Comparison of ENCODE assay signal across 9 mouse cellular contexts in genomic region chr14:101781943-101782510, GRCm38 (mm10). TPM values are rescaled to one million over a fixed set of nuclear protein-coding genes. Genes with fewer than 3 reads are reported as not detected.
DNase-seq lines count a peak whose midpoint lies in the region; ATAC-seq and TF ChIP-seq lines count a peak whose summit lies in the region.
"Had no signal": no experiment of that assay in that cellular context is flagged by ENCODE, and none has a peak within 500 bp of the region (broad histone marks: within the 10 kb centered on the region; RNA-seq: fewer than 3 reads in every experiment).

No protein-coding gene starts in this region.

- no peaks in the 10 kb centered on the region for H3K27me3 ChIP-seq in ES-Bruce4 (ENCODE audit: control insufficient read depth, insufficient read depth, low read length, poor library complexity, severe bottlenecking)
- H3K27me3 ChIP-seq in hindbrain, embryonic 14.5 days (ENCODE audit: control insufficient read depth, insufficient read depth, low read length): no peaks in the 10 kb centered on the region

- no peak overlapping the region for H3K9ac ChIP-seq in ES-Bruce4 (ENCODE audit: low read depth, poor library complexity, severe bottlenecking)
- H3K9ac ChIP-seq in hindbrain, embryonic 14.5 days: no peak overlapping the region

- no peak overlapping the region for H3K4me3 ChIP-seq in ES-Bruce4 (ENCODE audit: low read depth, low read length)
- no peak overlapping the region for H3K4me3 ChIP-seq in hindbrain, embryonic 14.5 days (replicated peaks; ENCODE audit: low read length)

- 30% methylated on average over 3 of the region's 3 CpGs for WGBS in hindbrain, embryonic 14.5 days

- 0 out of 2 replicates have a peak, but pooled peaks have one; percentile 46 for ATAC-seq in hindbrain, embryonic 14.5 days (ENCODE audit: low FRiP score)
- ATAC-seq in CD4-positive, CD25-positive, alpha-beta regulatory T cell, adult 4 months: no peak

- H3K4me2 ChIP-seq in hindbrain, embryonic 14.5 days (replicated peaks): no peak overlapping the region

- TF ChIP-seq POLR2A in ES-Bruce4 (IDR thresholded peaks at IDR 0.05; ENCODE audit: insufficient read depth, low read length): no peak

- H3K27ac ChIP-seq in ES-Bruce4 (ENCODE audit: insufficient read depth, low read length): no peak overlapping the region
- H3K27ac ChIP-seq in hindbrain, embryonic 14.5 days: no peak overlapping the region

- H3K9me3 ChIP-seq in ES-Bruce4 (replicated peaks; ENCODE audit: control insufficient read depth, insufficient read depth, low read length, poor library complexity, severe bottlenecking): no peaks in the 10 kb centered on the region
- H3K9me3 ChIP-seq in hindbrain, embryonic 14.5 days (ENCODE audit: control insufficient read depth, low read length): no peaks in the 10 kb centered on the region

- peaks cover 8% of the 10 kb centered on the region for H3K4me1 ChIP-seq in ES-Bruce4 (ENCODE audit: control insufficient read depth, insufficient read depth, low read length)
- no peaks in the 10 kb centered on the region for H3K4me1 ChIP-seq in hindbrain, embryonic 14.5 days (replicated peaks; ENCODE audit: control insufficient read depth, insufficient read depth, low read length)

- peak; percentile 15 for TF ChIP-seq CTCF in ES-Bruce4 (IDR thresholded peaks at IDR 0.05; ENCODE audit: low read depth, low read length)

- H3K36me3 ChIP-seq in ES-Bruce4 (ENCODE audit: control insufficient read depth, insufficient read depth, low read length, poor library complexity, severe bottlenecking): no peaks in the 10 kb centered on the region
- no peaks in the 10 kb centered on the region for H3K36me3 ChIP-seq in hindbrain, embryonic 14.5 days (replicated peaks; ENCODE audit: control insufficient read depth, insufficient read depth)

- DNase-seq in kidney, adult 8-10 months: peak; percentile 29 to 51
- no peak for DNase-seq in kidney, adult 18-20 months
- peak; percentile 72 for DNase-seq in brain, adult 2 months (ENCODE audit: low read depth, low spot score)
- DNase-seq in hindbrain, embryonic 14.5 days (ENCODE audit: low spot score): peak; percentile 72
- peak; percentile 3 for DNase-seq in left cerebral cortex, postnatal 4 days
- no peak for DNase-seq in spleen, postnatal 10 days (ENCODE audit: low spot score in 2 of 2)

- TF ChIP-seq EP300 in ES-Bruce4 (IDR thresholded peaks at IDR 0.05; ENCODE audit: insufficient read depth, low read depth, low read length): no peak

- intact Hi-C loops in left cerebral cortex, postnatal 4 days (cut with DNase I): loop anchor here (5.0 kb wide), 1 partner anchor 145 kb away; no protein-coding TSS in a partner anchor

RNA-seq across cellular contexts. Expression of gene Lmo7, which starts 52.3 kb away (rescaled TPM):
- polyA plus RNA-seq in ES-Bruce4 (2011; ENCODE audit: insufficient read depth, insufficient read length, low read depth, missing spikeins): 27.0 and 28.2 TPM in 2 replicates
- polyA plus RNA-seq in hindbrain, embryonic 14.5 days (2014; fragmentation: Nextera tagmentation; extraction: Ambion mirVana): 1.6 and 2.5 TPM in 2 replicates
- 10 to 100 TPM; 90.3 to 97.8 TPM for total RNA-seq in left cerebral cortex, postnatal 4 days (2021)
- under 1 TPM; 0.22 to 0.31 TPM for polyA plus RNA-seq in CD4-positive, CD25-positive, alpha-beta regulatory T cell, adult 4 months (2017; shearing (Covaris generic))

RNA-seq across cellular contexts. Expression of gene Gm9922, which starts 52.4 kb away (rescaled TPM):
- polyA plus RNA-seq in ES-Bruce4 (2011; ENCODE audit: insufficient read depth, insufficient read length, low read depth, missing spikeins): not detected in 2 replicates
- polyA plus RNA-seq in hindbrain, embryonic 14.5 days (2014; fragmentation: Nextera tagmentation; extraction: Ambion mirVana): not detected in 2 replicates
- 1 to 10 TPM in 1 of 2 experiments, not detected in 1; 1.0 TPM for total RNA-seq in left cerebral cortex, postnatal 4 days (2021)
- not detected for polyA plus RNA-seq in CD4-positive, CD25-positive, alpha-beta regulatory T cell, adult 4 months (2017; shearing (Covaris generic))
- total RNA-seq: layer of hippocampus, postnatal 36 days had no signal

Comparison
In these comparisons a context has a peak if more than half of its experiments do, and no peak if none do; other contexts are left out.
1. DNase-seq: peak in kidney, adult 8-10 months (2 of 2), brain, adult 2 months (single experiment), hindbrain, embryonic 14.5 days (single experiment) and left cerebral cortex, postnatal 4 days (single experiment); none in kidney, adult 18-20 months (single experiment) and spleen, postnatal 10 days (0 of 2).